Mouse (Mus musculus) thymus, postnatal 25 days (tissue): ENCODE data around the gene Slc48a1.

Experiments
- DNase-seq: peaks from one replicate; pipeline ENCODE4 v3.0.0; 2022

The Slc48a1 gene

GRCm38 (mm10) chr15:97784092-97784559 is 5.8 kb downstream of the Slc48a1 start:
- DNase-seq: peak; percentile 96

DNA sequence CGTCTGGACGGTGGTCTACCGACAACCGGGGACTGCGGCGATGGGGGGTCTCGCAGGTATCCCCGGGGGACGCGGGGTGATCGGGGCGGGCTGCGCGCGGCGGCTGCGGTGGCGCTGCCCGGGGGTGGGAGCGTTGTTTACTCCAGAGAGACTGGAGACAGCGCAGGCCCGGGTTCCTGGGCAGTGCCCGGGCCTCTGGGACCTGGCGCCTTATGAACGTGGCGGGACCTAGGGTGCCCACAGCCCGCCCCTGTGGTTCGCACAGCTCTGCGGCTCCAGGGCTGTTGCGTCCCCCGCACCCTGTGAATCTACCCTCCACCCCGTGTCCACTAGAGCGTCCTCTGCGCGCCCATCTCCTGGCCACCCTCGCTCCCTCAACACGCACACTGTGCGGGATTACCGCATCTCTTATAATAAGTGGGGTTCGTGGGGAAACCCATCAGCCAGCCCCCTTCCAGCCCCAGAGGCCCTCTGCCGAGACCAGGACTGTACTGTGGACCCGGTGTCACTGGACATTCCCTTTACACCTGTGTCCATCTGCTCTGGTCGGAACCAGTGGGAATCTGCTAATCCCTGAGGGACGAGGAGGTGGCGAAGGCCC is 6.3 kb downstream of the Slc48a1 start:
- no peak for DNase-seq

DNA sequence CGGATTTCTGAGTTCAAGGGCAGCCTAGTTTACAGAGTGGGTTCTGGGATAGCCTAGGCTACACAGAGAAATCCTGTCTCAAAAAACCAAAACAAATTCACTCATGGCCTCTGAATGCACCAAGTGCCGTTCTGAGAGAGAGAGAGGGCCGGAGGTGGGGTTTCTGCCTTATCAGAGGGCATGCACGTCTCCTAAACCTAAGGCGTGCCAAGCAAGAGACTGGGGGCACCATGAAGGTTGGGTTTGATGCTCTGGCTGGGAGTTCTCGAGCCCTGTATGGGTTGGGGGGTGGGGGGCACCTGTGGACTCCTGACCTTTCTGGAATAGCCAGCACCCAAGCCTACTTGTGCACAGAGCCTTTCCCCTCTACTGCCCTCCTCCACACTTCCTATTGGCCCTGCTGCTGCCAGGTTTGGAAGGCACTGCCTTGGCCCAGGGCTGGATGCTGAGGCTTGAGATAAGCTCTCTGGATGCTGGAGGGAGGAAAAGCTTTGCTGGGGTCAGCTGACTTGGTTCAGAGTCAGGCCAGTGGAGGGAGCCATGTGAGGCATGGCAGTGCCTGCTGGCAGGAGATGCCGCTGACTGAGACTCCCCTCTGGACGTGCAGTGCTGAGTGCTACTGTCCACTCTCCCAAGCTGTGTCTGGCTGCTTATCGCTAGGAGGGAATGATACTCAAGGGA is 7.6 kb downstream of the Slc48a1 start:
- DNase-seq: no peak

- DNase-seq: no peak
Measured at GRCm38 (mm10) chr15:97786412-97787112, 8.2 kb downstream of the Slc48a1 start.

DNA sequence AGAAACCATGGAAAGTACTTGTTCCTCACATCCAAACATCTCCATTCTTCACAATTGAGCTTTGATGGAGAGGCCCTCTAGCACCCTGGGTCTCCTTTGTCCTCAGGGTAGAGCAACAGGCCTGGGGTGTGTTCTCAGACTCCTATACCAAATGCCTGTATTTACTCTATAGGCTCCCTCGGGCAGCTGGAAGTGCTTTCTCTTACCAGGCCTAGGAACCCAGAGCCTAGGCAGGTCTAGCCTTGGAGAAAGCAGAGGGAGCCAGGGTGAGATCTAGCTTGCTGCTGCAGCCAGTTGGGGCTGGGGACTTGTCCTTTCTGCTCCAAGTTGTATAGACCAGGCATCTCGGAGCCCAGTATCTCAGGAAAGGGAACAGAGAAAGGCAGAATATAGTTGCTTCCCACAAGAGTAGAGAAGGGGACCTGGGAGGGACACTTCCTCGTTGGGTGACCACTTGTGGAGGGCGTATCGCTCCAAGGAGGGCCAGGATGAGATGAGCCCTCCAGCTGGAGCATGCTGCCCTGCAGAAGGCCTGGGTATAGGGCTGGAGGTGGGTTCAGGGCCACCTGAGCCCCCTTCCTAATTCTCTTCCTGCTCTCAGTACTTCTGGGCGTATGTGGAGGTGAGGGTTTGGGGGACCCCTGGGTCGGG is 9.0 kb downstream of the Slc48a1 start:
- no peak for DNase-seq

DNA sequence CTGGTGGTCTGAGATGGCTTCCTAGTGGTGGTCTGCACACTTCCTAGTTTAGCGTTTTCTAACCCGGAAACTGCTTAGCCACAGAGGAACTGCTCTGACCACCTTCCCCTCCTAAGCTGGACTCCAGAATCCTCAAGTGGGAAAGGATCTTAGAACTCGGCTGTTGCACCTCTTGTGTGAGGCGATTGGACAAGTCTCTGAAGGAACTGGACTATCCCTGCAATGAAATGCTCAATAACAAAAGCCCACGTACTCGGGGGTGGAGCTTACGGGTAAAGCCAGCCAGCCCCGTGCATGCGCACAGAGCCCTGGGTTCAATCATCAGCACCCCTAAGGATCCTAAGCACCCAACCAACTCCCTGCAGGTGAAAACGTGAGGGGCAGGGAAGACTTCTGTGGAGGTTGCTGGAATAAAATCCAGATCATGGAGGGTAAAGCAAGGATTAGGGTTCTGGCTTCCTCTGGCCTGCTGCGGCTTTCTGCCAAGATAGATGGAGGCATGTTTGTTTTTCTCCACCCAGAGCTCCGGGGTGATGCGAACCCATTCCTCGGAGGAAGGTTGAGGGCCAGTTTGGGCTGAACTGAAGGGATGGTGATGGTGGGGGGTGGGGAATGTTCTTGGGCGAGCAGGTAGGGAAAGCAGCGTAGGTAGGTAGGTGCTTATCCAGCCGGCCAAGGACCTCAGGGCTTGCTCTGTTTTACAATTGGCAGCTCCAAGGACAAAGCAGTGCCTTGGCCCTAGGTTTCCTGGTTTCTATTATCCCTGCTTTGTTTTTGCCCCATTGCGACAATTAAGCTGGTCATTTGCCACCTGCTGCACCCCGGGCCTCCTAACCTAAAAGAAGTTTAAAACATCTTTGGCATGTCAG is 9.7 kb downstream of the Slc48a1 start:
- DNase-seq: no peak

DNA sequence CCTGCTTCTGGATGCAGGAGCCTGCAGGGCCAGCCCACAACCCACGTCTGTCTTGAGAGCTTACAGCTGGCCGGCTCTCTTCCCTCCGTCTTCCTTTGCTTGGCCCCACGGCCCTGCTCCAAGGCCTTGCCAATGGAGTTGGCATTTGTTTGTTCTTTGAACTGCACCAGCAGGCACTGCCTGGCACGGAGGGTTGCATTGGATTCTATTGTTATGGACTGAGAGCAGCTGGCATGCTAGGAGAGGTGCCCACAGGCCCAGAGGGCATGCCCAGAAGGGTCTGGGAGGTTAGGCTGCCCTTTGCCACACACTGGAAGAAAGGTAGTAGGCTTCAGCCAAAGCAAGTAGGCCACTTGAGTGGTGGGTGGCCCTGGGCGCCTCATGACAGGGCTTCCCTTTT is 10.5 kb downstream of the Slc48a1 start:
- DNase-seq: no peak

DNA sequence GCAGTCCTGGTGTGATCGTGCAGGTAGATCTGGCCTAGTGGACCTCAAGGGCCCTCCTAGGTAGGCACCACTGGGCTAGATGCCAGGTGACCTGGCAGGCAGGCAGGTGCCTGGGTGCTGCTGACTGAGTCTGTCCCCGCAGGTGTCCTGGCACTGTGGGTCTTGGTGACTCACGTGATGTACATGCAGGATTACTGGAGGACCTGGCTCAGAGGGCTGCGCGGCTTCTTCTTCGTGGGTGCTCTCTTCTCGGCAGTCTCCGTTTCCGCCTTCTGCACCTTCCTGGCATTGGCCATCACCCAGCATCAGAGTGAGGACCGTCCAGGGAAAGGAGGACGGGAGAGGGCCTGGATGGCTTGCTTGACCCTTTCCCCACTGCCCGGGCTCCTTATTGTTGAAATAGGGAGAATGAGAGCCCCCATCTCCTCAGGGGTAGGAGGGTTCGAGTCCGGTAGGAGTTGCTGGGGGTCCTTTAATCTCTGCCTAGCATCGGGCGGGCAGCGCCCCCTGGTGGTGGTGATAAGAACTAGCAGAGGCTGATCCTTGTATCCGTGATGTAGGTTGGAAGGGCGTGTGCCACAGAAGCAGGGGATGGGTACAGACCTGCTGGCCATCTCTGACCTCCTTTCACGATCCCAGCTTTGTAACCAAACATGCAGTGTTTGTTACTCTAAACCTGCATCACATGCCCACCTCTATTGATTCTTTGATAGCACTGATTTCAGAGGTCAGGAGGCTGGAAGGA is 11.6 kb downstream of the Slc48a1 start:
- DNase-seq: peak; percentile 73

GRCm38 (mm10) chr15:97791126-97791700 is 12.9 kb downstream of the Slc48a1 start:
- DNase-seq: no peak

- DNase-seq: no peak
Measured at GRCm38 (mm10) chr15:97793386-97794153, 15.2 kb downstream of the Slc48a1 start.

- no peak for DNase-seq
Measured at GRCm38 (mm10) chr15:97794268-97794667, 15.9 kb downstream of the Slc48a1 start.

GRCm38 (mm10) chr15:97795559-97796235 is 17.4 kb downstream of the Slc48a1 start:
- no peak for DNase-seq

DNA sequence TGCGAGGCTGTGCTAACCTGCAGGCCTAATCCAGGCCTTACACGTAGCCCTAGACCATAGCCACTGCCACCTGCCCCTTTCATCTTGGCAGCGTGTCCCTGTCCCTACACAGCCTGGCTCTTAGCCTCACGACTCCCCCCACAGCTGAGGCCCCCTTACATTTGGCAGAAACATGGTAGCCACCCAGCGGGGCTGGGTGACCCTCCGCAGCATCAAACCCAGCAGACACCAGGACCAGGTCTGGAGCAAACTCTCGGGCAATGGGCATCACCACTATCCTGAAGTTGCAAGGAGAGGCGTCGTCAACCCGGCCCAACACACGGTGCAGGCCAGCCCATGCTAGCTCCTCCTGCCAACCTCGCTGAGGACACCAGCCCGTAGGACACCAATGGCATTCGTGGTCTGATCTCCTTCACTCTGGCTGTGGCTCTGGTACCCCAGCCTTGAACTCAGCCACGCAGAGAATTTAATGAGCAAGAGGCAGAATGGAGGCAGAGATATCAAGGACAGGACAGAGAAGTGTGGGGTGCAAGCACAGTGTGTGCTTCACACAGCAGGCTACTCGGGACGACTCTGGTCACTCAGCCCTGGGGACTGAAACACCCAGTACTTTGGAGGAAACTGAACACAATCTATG is 18.5 kb downstream of the Slc48a1 start:
- no peak for DNase-seq

GRCm38 (mm10) chr15:97798134-97798533 is 19.8 kb downstream of the Slc48a1 start:
- no peak for DNase-seq

DNA sequence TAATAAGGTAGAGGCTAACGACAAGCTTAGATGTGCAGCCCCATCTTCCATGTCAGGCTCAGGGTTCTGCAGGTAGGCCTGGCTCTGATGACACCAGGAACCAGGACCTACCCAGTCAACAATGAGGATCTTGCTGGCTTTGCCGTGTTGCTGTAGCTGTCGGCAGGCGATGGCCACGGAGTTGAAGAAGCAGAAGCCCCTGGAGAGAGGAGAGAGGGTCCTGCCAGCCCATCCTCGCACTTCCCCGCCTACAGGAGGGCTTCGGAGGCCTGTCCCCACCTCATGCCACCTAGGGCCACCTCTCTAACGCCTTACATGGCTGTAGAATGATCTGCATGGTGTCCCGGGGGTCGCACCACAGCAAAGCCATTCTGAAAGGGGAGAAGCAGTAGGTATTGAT is 21.1 kb downstream of the Slc48a1 start:
- DNase-seq: no peak

- no peak for DNase-seq
Measured at GRCm38 (mm10) chr15:97800853-97801252, 22.5 kb downstream of the Slc48a1 start.

DNA sequence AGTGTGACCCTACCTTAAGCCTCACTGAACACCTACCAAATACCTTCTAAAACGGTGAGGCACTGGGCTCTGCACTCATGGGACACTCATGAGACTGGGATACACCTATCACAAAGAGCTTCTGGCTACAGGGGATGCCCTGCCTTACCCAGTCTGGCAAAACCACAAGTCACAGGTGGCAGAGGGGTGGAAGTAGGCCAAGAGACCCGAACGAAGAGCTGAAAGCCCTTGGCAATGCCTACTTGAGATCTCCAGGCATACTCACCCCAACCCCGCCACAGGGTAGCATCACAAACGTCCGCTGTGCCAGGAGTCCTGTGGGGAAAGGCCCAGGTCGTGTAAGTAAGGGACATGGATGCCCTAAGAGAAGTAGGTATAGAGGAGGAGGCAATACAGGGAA is 23.5 kb downstream of the Slc48a1 start:
- DNase-seq: no peak

DNA sequence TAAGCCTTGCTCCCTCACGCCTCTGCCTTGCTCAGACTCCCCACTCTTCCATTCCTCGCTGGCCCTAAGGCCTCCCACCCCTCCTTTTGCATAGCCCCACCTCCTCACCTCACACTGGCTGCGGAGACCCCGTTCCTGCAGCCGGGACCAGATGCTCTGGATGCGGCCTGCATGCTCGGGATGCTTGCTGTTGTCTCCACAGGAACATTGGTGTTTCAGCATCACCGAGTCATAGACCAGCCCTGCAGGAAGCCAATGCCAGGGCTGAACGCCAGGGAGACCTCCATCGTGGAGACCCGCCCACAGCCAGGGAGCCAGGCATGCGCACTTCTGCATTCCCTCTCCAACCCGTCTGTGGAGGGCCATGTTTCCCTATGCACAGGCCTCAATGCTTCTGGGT is 24.3 kb downstream of the Slc48a1 start:
- no peak for DNase-seq

DNA sequence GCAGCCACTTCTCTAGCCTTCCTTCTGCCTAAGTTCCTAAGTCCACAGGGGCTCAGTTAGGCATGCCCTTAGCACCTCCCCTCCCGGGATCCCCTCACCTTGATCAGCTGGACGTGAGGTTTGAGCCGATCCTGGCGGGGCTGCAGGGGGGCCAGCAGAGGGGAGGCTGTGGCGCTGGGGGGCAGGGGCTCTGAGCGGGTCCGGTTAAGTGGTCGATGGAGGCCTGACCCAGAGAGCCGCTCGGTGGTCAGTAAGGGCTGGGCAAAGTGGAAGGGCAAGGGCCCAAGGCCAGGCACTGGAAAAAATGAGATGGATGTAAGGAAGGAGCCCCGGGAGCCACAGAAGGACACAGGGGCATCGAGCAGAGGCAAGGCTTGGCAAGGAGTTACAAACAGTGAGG is 29.5 kb downstream of the Slc48a1 start:
- no peak for DNase-seq

GRCm38 (mm10) chr15:97808532-97808931 is 30.2 kb downstream of the Slc48a1 start:
- no peak for DNase-seq
